Mouse (Mus musculus) C2C12 (cell line): ENCODE results near the gene Rnf146.

Experiments
- CEBPB ChIP-seq: IDR thresholded peaks from one replicate; pipeline ENCODE4 v1.6.1; 2011; ENCODE audit warnings: low read depth, mild to moderate bottlenecking, control low read depth, moderate library complexity
- CTCF ChIP-seq: IDR thresholded peaks from one replicate; pipeline ENCODE4 v1.5.1; 2011; ENCODE audit not compliant: control insufficient read depth, insufficient read depth, insufficient read length
- MAX ChIP-seq: IDR thresholded peaks from one replicate; pipeline ENCODE4 v1.6.1; 2011; ENCODE audit warnings: mild to moderate bottlenecking, control low read depth
- USF1 ChIP-seq: IDR thresholded peaks from one replicate; pipeline ENCODE4 v1.6.1; 2011; ENCODE audit warnings: low read depth, mild to moderate bottlenecking, control low read depth, moderate library complexity

DNA sequence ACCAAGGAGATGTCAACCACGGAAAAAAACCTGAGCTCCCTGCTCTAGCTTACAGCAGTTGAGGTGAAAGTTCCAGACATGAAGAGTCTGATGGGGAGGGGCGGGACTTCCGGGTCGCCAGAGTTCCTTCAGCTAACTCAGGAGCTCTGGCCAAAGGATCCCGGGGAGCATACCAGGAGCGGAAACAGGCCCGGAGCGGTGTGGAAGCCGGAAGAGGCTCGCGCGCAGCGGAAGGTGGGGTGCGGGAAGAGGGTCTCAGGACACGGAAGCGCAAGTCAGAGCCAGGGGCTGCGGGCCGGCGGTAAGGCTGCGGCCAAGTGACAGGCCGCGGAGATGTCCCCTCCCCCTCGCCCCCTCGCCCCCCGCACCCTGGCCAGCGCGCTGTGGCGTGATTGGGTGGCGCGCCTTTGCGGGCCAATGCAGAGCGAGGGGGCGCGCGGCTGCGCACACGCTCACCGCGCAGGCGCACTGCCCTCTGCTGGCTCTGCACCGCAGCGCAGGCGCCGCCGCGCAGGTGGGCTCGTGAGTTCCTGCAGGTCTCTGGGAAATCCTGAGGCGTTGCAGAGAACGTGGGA lies 49.1 kb downstream of the Rnf146 start, which contains the start of gene Echdc1:
- TF ChIP-seq MAX (no peak), USF1 (no peak), CTCF (peak; percentile 99), CEBPB (no peak)
